Mouse (Mus musculus) heart, postnatal 0 days (tissue): ENCODE results near the gene Serpina11.

Source experiments
- CTCF ChIP-seq: IDR thresholded peaks from 2 replicates; pipeline ENCODE4 v1.5.1; 2016; ENCODE audit warnings: antibody characterized with exemption, control low read depth, low read depth
- EP300 ChIP-seq: IDR thresholded peaks from 2 replicates; pipeline ENCODE4 v1.6.1; 2016; ENCODE audit warnings: antibody characterized with exemption, low read depth

- no peak for TF ChIP-seq CTCF
- no peak for TF ChIP-seq EP300
Measured at GRCm38 (mm10) chr12:103958798-103959197, 31.0 kb downstream of the Serpina11 start, which contains the start of gene Serpina1e.
